Mouse (Mus musculus) adrenal gland, adult 2 months (tissue): ENCODE measurements at regions not wholly inside any gene's neighbourhood (a gene's known extent, or its start where the extent isn't known, plus 50 kb on each side); places are given as distances from the start of the nearest gene placed in this dataset.

Source experiments
- DNase-seq: peaks from one replicate; pipeline ENCODE4 v3.0.0; 2021

DNA sequence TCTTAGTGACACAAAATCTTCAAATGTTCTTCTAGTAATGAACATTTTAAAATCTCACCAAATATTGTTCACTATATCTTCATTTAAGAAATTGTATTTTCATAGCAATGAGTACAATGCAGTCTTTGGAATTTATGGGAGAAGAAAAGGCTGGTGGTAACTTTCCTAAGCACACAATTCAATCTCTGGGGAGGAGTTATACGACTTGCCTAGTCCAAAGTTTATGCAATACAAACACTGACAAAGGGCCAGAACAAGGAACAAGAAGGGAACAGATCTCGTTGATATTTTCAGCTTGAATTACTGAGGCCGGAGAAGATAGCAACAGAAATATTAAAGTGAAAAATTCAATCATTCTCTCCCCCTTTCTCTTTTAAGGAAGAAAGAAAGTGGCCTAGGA lies 449.2 kb upstream of the Cited2 start:
- DNase-seq, result no peak

DNA sequence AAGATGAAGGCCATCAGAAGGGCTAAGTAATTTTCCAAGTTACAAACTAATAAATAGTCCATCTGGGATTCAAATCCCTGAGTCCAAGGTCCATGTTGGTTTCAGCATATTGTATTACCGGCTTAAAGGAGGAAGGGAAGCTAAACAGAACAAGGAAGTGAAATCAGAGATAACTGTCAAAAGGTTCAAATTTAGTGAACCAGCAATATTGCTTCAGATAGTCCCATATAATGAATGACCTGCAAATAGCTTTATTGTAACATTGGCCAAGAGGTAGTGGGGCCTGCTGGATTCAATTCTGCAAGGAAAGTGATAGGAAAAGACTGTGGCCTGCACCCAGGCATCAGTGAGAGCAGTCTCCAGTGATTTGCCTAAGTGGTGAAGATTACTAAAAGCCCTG lies 447.8 kb upstream of the Cited2 start:
- DNase-seq, result no peak

DNA sequence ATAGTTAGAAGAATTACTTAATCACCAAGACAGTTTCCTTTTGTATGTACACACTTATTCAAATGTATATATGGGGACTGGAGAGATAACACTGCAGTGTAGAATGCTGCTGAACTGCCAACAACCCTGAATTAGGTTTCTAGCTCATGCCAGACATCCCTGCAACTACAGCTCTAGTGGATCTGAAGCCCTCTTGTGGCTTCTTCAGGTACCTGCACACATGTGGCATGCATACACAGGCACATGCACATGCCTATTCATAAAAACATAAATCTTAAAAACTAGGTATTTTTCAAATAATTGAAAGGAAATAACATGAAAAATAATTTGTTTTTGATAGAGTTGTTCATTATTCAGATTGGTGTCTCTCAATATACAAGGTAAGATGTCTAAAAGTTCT lies 445.1 kb upstream of the Cited2 start:
- no peak for DNase-seq

DNA sequence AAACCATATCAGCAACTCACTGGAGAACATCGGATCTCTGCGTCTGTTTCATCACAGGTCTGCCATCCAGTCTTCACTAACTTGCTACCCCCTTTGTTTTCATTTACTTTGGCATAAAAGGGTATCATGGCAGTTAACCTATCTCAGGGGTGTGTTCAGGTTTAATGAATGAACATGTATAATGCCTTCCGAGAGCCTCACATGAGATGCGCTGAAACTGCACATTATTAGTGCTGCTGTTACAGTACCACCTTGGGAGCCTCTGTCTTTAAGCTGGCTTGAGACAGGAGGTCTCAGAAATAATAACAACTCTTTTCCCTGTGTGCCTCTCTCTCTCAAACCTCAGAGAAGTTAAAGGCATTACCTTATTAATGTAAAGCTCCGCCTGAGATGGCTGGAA lies 438.2 kb upstream of the Cited2 start:
- DNase-seq, result no peak

DNA sequence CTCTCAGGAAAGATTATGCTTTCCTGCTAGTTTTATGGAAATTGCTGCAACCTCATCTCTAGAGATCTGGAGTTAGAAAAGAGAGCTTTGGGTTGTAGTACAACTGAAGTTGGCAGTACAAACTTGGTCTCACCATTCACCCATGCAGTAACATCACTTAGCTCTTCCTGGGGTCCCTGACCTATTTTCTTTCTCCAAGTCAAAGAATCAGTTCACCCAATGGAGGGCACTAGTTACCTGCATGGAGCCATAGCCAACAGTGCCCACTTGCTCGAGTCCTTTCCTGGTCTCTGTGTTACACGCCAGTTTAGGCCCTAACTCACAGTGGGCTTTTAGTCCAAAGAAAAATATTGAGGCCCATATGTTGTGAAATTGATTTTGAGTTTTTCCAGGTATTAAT lies 435.9 kb upstream of the Cited2 start:
- no peak for DNase-seq

DNA sequence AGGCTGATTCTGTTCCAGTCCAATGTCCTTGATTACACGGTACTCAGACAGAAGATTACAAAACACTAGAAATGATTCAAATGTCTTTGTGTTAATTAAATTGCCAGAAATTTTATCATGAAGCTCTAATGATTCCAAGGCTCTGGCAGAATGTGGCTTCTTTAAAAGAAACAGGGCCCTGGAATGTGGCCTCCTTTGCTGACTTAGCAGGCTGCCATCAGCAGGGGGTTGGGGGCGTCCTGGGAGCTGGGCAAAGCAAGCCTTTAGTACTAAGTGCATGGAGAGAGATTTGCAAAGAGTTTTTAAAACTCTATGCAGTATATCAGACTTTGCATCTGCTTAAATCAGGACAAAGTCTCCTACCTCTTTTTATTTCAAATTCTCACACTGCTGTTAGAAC lies 434.8 kb upstream of the Cited2 start:
- peak; percentile 30 for DNase-seq

DNA sequence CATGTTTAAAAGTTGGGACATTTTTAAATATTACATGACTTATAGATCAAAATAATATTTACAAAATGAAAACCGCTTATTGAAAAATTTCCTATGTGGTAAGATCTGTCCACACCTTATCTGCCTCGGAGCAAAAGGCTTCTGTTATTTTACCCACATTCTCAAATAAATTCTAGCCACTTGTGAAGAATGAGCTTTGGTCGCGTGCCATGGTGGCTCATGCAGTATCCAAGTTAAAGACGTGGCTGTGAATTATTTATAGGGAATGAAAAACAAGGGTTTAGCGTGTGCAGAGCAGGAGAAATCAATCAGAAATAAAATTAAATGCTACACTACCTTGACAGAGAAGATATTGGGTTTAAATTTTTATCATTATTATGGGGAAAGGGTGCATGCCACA lies 430.7 kb upstream of the Cited2 start:
- no peak for DNase-seq

DNA sequence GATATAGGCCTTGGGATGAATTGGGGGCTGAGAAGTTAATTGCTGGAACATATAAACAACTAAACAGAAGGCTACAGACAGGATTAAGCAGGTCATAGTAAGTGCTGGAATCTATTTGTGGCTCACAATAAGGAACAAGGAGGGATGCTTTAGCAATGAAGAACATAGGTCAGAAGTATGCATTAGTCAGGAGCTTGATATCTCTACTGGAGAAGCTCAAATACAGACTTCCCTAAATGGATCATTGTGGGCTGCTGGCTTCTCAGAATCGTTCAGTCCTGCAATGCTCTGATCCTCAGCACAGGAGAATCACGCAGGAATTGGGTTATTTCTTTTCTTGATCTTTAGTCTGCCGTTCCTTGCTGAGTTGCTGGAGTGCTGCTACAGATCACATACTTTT lies 428.6 kb upstream of the Cited2 start:
- no peak for DNase-seq

DNA sequence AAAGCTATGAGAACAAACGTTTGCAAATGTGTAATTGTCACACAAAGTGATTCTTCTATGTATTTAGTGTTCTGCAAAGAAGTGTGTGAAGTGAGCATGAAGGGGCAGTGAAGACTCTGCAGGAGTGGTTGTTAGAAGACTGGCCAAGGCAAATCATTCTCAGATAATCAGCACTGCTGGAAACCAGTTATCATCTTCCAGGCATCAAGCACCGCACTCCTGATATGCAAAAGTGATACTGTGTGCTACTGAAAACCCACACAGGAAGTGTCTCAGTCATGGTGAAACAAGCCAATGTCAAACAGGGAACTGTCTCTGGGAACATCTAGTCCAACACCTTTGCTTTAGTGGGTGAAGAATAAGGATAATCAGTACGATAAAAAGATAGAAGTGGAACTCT lies 427.9 kb upstream of the Cited2 start:
- DNase-seq, result no peak

DNA sequence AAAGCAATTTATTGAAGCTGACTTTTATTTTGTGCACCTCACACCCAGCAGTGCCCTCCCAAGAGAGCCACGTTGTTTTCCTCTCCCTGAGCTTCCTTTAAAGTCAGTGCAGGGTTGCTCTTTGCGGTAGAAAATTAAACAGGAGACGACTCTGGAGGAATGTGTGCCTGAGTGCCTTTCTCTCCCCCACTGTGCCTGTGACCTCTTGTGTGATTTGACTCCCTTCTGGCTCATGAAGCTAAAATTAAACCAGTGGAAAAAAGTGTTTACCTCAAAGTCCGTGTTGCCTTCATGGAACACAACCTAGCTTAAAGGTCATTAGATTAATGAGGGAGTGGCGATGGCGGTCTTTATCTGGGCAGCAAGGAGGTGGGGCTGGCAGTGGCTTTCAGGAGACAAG lies 423.4 kb upstream of the Cited2 start:
- DNase-seq, result no peak

DNA sequence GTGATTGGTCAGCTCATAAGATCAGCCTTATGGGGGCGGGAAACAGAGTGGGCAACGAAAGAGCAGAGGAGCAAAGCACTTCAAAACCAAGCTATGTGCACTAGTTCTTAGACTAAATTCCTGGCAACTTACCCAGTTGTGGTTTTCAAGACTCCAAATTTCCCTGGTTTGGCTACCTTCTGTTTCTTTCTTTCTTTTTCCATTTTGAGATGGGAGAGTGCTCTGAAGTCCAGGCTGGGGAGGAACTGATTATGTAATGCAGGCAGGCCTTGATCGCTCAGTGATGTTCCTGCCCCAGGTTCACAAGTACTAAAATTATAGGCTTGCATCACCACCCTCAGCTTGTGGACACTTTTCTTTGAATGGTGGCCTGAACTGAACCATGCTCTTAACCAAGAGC lies 396.3 kb upstream of the Cited2 start:
- no peak for DNase-seq

DNA sequence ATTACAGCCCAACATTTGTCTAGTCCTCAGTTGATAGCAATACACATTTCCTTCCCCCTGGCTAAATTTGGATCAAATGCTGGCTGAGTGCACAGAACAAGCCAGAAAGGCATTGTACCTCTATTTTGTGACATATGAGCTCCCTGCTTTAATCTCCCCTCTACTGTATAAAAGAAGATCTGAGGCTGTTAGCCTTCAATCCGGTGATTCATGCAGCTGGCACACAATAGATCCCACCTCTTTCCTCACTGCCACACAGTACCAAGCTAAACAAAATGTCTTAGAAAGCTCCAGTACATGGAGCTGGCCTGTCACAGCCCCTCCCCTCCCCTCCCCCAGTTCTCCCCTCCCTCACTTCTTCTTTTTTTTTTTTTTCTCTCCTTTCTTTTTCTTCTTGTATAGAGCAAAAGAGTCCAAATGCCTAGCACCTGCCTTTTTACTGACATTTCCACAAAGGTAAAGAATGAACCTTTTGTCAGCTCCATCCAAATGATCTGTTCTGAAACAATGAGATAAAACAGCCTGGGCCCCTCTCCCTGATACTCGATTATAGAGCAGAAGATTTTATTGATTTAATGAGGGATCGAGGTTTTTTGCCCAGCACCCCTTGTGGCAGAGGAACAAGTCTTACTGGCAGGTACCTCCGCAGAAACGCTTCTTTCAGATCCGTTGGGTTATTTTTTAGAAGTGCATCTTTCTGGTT lies 392.0 kb upstream of the Cited2 start:
- peak; percentile 67 for DNase-seq

DNA sequence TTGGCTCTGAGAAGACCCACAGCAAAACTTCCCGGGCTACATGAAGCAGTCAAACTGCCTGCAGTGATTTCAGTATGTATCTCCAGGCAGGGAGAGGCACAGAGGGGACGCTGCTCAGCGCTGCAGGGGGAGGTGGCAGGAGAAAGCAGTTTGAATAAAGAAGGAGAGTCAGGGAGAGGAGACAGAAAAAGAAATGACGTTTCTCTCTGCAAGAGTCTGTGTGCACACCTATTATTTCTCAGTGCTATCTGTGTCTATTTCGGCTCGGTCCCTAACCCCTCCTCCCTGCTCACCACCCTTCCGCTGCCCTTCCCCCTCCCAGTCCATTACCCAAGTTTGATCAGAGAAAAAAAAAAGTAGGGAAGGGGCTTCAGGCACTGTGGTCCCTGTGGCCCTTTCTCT lies 391.4 kb upstream of the Cited2 start:
- peak; percentile 44 for DNase-seq

DNA sequence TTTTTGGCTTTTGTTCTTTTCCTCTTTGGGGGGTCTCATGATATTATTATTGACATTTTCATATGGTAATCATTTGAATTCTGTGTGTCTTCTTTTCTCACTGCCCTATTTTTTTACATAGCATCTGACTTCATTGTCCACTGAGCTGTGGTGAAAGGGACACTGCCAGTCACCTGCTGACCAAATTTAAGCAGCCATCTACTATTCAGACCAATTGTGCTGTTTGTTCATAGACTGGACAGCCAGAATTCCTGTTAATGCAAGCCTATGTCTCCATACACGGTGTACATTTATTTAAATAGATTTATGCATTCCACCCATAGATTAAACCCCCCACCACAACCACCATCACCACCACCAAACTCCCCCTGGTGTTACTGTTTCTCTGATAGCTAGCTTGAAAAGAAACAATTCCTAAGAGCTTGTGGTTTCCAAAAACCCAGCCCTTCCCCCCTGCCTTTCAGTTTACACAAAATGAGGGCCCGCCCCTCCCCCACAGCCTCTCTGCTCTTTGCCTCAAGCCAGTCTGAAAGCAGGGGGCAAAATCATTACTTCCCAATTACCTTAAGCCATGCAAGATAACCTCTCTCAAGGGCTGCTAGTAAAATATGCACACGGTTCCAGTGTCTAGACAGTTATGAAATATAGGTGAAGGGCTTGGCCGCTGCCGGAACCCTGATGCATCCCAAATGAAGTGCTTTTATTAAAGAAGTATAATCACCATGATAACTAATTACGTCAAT lies 390.8 kb upstream of the Cited2 start:
- DNase-seq, result peak; percentile 5

DNA sequence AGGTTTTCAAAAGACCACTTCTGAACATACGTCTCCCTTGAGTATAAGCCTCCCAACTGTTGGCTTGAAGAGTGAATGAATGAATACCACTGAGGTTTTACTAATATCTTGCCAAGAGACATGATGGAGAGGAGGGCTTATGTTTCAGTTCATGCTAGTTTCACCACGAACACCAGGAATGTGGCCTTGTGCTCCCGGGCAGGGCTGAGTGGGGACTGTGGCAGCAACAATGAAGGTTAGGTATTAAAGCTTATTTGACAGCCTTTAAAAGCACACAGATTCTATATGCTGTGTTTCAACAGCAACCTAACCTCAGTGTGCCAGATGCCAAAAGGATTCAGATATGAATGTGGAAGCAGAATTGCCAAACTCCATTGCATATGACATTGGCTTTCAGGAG lies 390.0 kb upstream of the Cited2 start:
- DNase-seq, result no peak

DNA sequence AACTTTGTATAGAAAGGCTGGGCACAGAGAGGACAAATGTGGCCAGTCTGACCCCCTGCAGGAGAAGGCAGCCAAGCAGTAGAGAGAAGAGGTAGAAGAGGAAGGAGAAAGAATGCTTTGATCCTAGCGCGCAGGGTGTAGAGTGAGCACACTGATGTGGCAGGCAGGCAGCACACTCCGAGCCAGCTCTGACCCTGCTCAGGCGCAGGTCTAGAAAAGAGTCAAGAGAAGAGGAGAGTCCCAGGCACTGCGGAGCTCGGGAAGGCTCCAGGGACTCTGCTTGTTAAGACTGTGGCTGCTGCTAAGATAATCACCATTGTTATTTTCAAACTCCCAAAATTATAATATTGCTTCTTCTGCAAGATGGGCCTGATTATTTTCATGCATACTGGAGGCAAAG lies 389.3 kb upstream of the Cited2 start:
- peak; percentile 2 for DNase-seq

DNA sequence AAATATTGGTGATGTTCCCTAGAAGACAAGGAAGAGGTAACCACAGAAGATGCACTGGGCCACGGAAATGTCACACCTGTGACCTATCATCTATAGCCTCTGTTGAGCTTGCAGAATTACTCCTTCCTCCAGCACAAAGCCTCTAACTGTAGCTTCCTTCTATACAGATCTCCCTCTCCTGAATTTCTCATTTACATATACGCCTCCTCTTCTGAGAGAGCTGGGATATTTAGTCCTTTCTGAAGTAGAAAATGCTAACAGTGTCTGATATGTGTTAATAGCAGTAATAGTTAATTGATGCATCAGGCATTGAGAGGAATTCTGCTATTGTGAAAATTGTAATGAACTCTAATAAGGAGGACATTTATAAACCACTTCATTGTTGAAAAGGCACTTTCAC lies 385.8 kb upstream of the Cited2 start:
- no peak for DNase-seq

DNA sequence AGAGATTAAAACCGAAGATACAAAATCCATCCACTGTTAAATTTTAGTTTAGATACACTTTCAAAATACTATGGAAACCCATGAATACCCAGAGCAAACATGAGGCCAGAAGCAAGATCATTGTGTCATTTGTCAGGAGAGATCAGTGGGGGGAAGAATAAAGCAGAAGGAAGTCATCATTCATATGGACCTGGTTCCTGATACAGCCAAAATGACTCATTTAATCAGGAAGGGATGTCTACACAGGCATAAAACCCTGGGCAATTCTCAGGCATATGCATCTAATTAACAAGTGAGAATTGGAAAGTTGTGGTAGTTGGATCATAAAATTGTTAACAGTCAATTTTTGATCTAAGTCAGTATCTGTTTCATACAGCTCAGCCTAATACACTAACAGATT lies 379.2 kb upstream of the Cited2 start:
- no peak for DNase-seq

DNA sequence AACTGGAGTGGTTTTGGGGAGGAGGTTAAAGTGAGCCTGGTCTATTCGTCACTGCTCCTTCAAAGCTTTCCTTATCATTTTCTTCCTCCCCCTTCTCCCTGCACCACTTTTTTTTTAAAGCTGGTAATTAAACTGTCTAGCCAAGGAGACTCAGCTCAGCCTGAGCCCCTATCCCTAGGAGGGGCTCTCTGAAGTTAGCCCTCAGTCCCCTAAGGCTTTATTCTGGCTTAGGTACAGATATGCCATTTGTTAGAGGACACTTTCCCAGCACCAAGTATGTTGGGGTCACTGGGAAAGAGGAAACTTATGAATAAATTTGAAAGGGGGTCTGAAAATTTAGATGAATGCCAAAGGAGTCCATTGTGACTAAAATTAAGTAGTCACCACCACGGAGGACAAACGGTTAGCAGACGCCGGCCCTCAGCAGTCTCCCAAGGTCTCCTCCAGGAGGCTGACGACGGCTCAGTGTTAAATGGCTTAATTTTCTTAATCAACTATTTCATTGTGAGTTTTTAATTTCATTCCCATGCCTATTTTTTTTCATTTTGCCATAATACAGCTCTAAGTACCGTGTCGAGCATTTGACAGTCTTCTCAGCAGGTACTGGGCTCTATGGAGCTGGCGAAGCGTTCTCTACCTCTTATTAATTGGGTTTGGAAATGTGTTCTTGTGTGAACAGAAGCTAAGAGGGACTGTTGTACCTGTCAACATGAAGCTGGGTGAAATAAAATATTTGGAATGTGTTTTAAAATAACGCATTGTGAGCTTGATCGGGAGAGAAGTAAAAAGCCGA lies 370.6 kb upstream of the Cited2 start:
- no peak for DNase-seq

DNA sequence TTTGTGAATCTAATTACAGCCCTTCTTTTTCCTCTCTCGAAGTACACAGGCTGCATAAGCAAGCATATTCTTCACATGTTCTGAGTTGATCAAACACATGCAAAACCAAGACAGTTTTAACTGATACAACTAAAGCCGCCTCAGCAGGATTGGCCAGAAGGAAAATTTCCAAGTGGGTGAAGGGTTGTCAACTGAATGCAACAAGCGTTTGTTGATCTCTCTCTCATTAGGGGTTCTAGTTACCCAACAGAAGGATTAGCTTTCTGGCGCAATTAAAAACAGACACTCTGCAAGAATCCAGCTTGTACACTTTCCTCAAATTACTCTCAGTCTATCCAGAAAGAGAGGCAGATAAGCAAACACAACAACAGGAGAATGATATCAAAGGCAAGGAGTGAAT lies 367.5 kb upstream of the Cited2 start:
- DNase-seq, result no peak

DNA sequence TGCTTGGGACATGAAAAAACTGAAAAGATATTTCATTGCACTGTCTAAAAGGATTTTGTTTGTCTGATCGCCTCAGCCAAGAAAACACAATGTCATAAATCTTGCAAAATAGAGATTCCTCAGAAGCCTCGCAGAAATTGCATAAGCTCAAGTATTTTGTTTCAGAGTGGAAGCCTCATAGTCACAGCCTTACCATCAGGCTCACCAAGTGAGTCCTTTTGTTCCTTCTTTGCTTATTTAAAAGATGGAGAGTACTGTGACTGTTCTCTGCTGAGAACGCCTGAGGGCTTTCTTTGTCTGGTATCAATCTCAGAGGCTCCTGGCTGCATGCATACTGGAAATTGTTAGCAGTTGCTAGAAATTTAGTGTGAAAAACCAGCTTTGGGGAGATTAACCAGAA lies 367.0 kb upstream of the Cited2 start:
- DNase-seq, result no peak

DNA sequence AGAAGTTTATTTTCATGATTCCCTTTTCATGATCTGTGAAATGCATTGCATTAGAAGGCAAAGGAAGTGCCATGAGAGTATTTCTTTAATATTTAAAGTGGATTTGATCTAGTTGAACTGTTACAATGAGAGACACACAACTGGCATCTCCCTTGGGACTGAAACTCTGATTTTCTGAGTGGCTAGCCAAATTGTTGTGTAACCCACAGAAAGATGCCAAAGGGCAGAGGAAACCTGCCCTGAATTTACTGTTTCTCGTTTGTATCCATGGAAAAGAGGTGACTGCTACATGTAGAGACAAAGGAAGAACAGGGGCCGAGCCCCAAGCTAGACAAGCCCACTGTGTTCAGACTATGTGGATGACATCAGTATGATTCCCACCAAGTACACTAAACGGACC lies 360.4 kb upstream of the Cited2 start:
- peak; percentile 28 for DNase-seq

DNA sequence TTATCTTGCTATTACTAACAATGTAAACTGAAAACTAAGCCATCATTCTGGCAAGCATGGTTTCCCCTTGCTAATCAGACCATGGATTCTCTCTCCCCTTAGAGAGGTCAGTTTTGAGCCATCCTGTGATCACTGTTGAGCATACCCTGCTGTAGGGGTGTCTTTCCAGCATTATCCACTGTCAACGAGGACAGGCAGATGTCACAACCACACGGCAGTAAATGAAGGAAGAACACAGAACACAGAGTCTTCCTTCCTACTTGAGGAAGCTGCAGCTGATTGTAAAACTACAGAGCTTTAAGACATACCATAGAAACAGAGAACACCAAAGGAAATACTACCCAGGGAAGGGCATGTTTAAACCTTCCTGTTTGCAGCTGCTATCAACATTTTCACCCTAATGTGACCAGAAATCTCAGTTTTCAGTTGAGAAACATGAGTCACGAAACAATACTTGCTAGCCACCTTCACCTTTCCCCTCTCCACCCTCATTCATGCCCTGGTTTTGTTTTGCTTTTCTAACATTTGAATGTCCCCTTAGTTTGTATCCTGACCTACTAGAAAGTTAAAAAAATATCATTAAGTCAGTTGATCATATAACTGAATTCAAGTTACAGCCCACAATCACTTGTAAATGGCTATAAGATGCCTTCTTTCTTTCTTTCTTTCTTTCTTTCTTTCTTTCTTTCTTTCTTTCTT lies 356.8 kb upstream of the Cited2 start:
- DNase-seq, result no peak
